Mouse (Mus musculus): ENCODE measurements around the gene Agtrap. TPM values are rescaled to one million over a fixed set of nuclear protein-coding genes. Genes with fewer than 3 reads are reported as not detected.
"Not testable (repeated sequence)": the region's sequence is repeated elsewhere in the genome, so short reads cannot be mapped to it uniquely, and the experiment has no call there.

The Agtrap gene
- polyA plus RNA-seq, 1 experiment, result 9.6 TPM

- no peak for DNase-seq (ENCODE audit: extremely low spot score in 1 of 2, low spot score in 1 of 2)
Observed at GRCm38 (mm10) chr4:148052976-148053375, 34.9 kb downstream of the Agtrap start.

GRCm38 (mm10) chr4:148051886-148052285 lies 35.9 kb downstream of the Agtrap start:
- DNase-seq (ENCODE audit: extremely low spot score in 1 of 2, low spot score in 1 of 2), result no peak

DNA sequence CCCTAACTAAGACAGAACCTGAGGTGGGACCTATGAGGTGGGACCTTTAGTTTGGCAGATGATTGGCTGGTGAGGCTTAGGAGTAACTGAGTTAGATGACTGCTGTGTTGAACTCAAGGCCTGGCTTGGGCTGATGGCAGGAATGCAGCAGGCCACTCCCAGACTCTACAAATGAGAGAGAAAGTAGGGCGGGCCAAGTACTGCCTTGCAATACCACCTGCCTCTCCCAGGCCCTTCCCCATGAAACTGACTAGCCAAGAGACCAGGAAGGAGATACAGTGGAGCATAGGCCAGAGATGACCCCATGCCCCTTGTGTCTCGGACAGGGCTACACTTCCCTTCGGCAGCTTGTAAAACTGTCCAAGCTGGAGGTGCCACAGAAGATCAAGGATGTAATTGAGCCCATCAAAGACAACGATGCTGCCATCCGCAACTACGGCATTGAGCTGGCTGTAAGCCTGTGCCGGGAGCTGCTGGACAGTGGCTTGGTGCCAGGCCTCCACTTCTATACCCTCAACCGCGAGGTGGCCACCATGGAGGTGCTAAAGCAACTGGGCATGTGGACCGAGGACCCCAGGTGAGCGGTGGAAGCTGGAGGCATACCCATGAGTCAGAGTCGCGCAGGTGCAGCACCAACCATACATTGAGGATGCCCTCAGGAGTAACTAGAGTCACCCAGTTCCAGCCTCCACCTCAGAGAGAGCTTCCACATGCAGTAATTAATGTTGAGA lies 36.6 kb downstream of the Agtrap start:
- DNase-seq (ENCODE audit: extremely low spot score in 1 of 2, low spot score in 1 of 2), result no peak

GRCm38 (mm10) chr4:148050396-148050914 lies 37.4 kb downstream of the Agtrap start:
- not testable (repeated sequence) for DNase-seq (ENCODE audit: extremely low spot score in 1 of 2, low spot score in 1 of 2)

DNA sequence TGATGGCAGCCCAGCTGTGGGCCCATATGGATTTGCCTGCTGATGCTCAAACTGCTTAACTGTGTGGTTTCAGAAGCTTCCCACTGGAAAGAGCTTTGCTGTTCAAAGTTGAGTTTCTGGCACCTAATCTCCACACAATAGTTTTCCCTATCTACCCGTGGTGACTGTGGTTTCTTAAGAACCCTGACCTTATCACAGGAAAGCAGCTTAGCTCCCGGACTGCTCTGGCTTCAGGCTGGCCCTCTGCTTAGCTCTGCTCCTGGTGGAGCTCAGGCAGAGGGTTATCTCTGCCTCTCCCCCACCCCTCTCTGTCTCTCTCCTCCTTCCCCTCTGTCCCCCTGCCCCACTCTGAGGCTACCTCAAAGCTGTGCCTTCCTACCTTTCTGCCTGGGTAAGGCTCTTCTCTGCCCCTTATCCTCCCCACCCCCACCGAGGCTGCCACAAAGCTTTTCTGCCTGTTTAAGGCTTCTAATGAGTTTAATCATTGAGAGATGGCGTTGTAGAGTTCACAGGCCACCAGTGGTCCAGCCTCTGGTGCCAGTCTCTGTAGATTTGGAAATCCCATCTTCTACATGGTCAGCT lies 41.3 kb downstream of the Agtrap start:
- DNase-seq (ENCODE audit: extremely low spot score in 1 of 2, low spot score in 1 of 2), result no peak

GRCm38 (mm10) chr4:148044113-148044512 lies 43.7 kb downstream of the Agtrap start:
- DNase-seq (ENCODE audit: extremely low spot score in 1 of 2, low spot score in 1 of 2), result no peak

GRCm38 (mm10) chr4:148043327-148043726 lies 44.5 kb downstream of the Agtrap start:
- not testable (repeated sequence) for DNase-seq (ENCODE audit: extremely low spot score in 1 of 2, low spot score in 1 of 2)

DNA sequence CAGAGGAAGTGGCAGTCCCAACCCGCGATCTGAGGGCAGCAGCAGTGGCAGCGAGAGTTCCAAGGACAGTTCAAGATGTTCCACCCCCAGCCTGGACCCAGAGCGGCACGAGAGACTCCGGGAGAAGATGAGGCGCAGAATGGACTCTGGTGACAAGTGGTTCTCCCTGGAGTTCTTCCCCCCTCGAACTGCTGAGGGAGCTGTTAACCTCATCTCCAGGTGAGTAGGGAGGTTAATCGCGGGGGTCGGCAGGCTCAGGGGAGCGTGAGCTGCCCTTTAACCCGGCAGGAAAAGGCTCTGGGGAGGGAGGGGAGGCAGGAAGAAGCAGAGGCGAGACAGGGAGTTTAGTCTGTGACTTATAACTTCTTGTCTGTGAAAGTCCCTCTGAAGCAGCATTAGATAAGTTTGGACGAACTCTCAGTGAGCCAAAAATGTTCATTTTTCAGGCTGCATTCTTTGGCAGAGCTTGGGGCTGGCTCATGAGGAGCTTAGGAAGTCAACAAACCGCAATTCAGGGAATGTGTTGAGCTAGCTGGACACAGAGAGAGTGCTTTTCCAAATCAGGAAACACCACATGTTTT lies 46.1 kb downstream of the Agtrap start:
- peak in 1 of 2 experiments; percentile 57 for DNase-seq (ENCODE audit: extremely low spot score in 1 of 2, low spot score in 1 of 2)

- DNase-seq (ENCODE audit: extremely low spot score in 1 of 2, low spot score in 1 of 2), result peak in 1 of 2 experiments; percentile 56
Observed at GRCm38 (mm10) chr4:148040933-148041610, 46.8 kb downstream of the Agtrap start.

GRCm38 (mm10) chr4:148040029-148040830 lies 47.6 kb downstream of the Agtrap start:
- no peak for DNase-seq (ENCODE audit: extremely low spot score in 1 of 2, low spot score in 1 of 2)

- DNase-seq (ENCODE audit: extremely low spot score in 1 of 2, low spot score in 1 of 2), result no peak
Observed at GRCm38 (mm10) chr4:148039254-148040028, 48.4 kb downstream of the Agtrap start.

DNA sequence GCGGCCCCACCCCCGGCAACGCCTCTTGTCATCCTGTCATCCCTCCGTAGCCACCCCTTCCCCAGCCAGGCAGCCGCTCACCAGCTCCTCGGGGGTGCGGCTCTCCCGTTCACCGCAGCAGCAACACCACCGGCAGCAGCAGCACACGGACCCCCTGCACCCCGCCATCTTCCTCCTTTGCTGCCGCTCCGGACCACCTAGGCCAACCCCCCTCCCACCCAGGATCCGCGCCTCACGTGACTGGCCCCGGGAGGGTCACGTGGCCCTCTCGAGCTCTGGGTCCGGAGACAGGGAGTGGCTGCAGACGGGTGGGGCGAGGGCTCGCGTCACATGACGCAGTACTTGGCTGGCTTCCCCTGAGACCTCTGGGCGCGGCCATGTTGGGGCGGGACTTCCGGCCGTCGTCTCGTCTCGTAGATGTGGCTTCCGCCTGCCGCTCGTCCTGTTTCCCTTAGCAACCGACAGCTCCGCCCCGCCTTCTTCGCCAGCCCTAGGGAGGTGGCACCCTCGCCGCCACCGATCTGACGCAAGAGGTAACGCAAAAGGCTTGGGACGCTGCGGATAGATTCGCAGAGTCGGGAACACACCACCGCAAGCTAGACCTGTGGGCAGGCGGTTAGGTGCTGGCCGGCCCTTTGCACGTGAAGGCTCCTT lies 49.1 kb downstream of the Agtrap start, which contains the start of the genes Clcn6 and Mthfr:
TSS of gene Clcn6 (minus strand) at position 222 of the 654 bp plus-strand sequence.
TSS of gene Mthfr (plus strand) at position 478 of the 654 bp plus-strand sequence.
- peak; percentile 99 to 100 for DNase-seq (ENCODE audit: extremely low spot score in 1 of 2, low spot score in 1 of 2)

GRCm38 (mm10) chr4:148038079-148038599 lies 49.7 kb downstream of the Agtrap start:
- peak in 1 of 2 experiments; percentile 66 for DNase-seq (ENCODE audit: extremely low spot score in 1 of 2, low spot score in 1 of 2)

- DNase-seq (ENCODE audit: extremely low spot score in 1 of 2, low spot score in 1 of 2), result no peak
Observed at GRCm38 (mm10) chr4:148035440-148035839, 52.4 kb downstream of the Agtrap start.

DNA sequence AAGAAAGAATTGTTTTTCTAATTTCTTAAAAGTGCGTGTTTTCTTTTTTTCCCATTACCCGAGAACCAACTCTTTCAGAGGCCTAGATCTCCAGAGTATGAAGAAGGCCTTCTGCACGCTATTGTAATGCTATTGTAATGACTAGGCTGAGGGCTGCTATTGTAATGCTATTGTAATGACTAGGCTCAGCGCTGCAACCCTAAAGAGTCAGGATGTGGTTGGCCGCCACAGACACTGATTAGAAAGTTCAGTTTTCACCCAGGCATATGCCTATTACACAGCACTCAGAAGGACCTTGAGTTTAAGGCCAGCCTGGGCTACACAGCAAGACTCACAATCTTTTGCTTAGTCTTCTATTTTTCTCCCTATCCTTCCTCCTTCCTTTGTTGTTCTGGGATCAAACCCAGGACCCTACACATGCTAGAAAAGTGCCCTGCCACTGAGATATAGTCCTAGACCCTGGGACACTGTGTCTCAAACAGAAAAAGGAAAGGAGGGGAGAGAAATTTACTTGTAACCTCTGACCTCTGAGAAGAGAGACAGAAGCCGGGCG lies 53.9 kb downstream of the Agtrap start:
- DNase-seq (ENCODE audit: extremely low spot score in 1 of 2, low spot score in 1 of 2), result no peak

- no peak for DNase-seq (ENCODE audit: extremely low spot score in 1 of 2, low spot score in 1 of 2)
Observed at GRCm38 (mm10) chr4:148030506-148030905, 57.3 kb downstream of the Agtrap start.

DNA sequence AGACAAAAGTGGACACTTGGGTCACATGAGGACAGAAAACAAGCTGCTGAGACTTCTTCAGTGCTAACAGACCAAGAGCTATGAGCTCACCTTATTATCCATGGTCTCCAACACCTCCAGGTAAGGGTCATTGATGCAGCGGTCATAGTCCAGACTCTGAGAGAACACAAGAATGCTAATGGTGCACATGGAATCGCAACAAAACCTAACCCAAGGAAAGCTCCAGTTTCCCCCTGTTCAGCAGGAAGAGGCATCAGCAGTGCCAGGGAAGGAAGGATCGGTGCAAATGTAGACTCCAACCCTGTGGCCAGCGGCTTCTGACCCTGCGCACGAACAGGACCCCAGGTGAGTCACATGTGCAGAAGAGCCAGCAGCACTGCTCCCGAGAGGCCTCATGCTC lies 58.5 kb downstream of the Agtrap start:
- DNase-seq (ENCODE audit: extremely low spot score in 1 of 2, low spot score in 1 of 2), result no peak

Measured in frontal cortex, adult 2 months (tissue).